Mouse (Mus musculus) cerebral cortex, adult 2 months (tissue): ENCODE measurements around the gene Med12l.

Source experiments
- WGBS: fragments of 180-500 bp; shearing (Covaris S2); methylation state at CpG from one replicate; pipeline ENCODE4 v1.1.7; 2018; 5-methylcytosine and 5-hydroxymethylcytosine counted together

Med12l gene

DNA sequence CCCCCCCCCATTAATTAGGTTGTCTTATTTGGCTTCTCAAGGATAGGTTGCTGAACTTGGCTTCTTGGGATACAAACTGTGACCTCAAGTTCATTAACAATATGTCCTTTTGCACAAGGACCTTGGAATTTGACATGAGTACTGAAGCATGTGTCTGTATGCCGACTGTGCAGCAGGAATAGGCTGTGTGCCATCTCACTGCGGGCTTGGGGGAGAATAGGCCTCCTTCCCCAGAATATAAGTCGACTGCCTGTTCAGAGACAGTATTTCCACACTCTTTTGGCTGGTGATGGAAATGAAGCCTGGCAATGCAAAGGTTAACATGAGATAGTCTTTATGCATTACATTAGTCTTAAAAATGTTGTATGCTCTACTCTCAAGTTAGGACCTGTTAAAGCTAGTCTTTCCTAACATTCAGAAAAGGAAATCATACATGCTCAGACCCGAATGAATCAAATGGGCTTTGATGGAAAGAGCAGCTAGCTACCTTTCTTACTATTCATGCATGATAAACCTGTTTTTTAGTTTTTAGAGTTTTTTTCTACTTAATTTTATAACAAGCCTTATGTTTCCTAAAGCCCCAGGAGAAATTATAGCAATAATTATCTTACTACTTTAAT lies 191.8 kb downstream of the Med12l start:
- 82% methylated on average over 4 of the region's 4 CpGs for WGBS

GRCm38 (mm10) chr3:59203802-59204520 lies 198.3 kb downstream of the Med12l start:
- WGBS = 63% methylated on average over 8 of the region's 8 CpGs

DNA sequence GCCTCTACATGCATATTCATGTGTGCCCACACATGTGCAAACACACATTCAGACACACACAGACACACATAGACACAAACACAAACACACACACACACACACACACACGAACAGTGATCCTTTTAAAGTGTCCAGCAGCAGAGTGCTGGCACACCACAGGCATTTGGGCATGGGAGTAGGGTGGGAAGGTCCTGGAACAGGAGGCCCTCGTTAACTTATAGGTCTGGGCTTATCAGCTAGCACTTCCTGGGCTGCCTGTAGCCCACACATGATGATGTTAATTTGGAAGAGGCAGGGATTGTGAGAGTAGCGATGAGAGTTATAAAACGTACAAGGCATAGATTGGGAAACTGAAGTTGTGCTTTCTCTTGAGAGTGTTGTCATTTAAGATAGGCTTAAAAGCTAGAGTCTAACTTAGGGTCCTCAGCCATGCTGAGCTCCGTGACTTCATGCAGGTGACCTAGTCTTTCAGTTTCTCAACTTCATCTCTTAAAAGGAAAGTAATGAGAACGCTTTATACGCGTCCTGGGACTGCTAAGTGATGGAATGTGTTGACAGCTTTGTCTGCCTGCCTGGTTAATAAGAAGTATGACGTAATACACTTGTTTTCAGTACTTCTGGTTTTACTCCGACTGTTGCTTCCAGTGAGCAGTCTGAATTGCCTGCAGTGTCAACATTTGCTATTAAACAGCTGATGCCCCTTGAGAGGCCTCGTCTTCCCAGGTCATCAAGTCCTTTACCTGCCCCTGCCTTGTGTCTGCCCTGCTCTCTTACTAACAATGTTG lies 199.3 kb downstream of the Med12l start:
- 72% methylated on average over 11 of the region's 11 CpGs for WGBS

GRCm38 (mm10) chr3:59205941-59206340 lies 200.3 kb downstream of the Med12l start:
- 75% methylated on average over 4 of the region's 4 CpGs for WGBS

DNA sequence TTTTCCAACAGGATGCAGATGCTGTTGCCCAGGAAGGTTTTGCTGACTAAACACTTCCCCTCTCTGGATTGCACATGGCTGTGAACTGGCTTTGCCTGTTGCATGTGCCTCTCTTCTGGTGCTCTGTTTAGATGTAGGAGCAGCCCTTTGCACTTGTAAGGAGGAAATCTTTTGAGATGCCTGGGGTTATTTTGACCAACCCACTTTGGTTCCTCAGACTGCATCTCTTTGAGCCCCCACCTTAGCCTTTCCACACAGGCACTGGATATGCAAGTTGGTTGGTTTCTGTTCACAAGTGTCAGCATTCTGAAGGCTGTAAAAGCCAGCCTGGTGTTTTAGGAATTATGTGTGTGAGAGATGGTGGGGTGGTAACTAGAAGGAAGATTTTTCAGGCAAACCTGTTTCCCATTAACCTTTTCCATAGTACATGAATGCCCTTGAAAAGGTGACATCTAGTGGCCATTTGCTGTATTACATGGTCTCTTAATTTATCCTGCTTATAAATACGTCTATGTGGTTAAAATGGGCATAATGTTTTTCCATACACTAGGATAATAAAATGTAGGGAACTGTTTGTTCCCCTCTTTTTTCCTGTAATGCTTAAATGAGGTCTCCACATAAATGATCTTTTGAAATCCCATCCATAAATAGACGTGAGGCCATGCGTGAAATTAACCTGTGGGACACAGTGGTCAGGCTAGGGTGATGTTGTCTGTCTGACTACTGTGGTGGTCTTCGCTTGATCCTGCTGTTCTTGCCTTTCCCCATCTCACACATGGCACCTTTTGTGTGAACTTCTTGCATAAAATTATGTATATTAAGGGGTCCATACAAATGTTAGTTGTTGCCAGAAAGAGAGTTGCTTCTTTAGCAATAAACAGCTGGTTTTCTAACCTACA lies 203.3 kb downstream of the Med12l start:
- 62% methylated on average over 4 of the region's 4 CpGs for WGBS

DNA sequence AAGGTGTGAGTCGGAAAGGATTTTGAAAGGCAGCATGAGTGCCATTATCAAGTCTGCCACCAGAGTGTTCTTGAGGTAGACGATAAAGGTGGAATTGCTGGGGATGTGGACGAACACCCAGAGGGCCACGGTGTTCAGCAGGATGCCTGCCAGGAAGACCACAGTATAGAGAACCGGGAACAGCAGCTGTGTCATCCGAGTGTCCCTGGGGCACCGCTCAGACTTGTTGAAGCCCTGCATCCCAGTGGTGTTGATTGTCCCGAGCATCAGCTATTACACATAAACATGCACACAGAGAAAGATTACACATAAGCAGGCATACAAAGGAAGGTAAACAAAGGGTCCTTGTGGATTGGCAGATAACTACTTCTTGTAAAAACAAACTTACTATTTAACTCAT lies 204.5 kb downstream of the Med12l start:
- WGBS = 73% methylated on average over 8 of the region's 8 CpGs

DNA sequence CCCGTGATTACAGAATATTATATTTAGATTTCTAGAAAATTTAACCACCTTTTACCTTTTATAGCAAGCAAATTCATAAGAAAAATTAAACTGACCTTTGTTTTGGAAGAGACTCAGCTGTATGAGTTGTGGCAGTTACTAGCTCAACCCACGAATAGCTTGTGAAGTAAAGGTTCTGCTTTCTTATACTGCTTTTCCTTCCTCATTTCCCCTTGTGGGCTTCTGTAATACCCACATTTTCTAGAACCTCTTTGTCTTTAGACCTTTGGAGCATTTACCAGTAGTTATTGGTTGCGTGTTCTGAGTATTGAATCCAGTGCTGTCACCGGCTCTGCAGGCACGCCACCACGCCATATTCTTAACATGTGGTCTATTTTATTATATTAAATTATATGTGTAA lies 205.1 kb downstream of the Med12l start, which contains the start of gene P2ry13:
P2ry13 (minus strand) TSS at position 156 of the 400 bp plus-strand sequence.
- WGBS = 90% methylated on average over 6 of the region's 6 CpGs

- 82% methylated on average over 8 of the region's 8 CpGs for WGBS
These were observed 206.2 kb downstream of the Med12l start for GRCm38 (mm10) chr3:59211784-59212183.

GRCm38 (mm10) chr3:59217211-59217610 lies 211.6 kb downstream of the Med12l start:
- 95% methylated on average over 10 of the region's 10 CpGs for WGBS

DNA sequence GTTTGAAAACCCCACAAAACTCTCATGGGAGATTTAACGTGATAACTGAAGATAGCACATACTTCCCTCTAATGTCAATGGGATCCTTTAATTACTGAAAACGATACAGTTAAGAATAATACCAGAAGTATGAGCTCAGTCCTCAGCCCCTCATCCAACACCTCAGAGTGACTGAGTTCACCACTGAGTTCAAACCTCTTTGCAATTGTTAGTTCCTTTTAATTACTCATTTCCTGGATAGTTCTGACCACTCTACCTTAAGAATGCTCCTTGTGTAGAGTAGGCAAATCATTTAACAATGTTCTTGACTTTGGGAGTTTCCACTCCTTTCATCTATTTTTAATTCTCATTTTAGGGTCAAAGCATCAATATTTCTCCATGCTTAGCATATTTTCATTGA lies 213.7 kb downstream of the Med12l start:
- WGBS = 79% methylated on average over 2 of the region's 2 CpGs

DNA sequence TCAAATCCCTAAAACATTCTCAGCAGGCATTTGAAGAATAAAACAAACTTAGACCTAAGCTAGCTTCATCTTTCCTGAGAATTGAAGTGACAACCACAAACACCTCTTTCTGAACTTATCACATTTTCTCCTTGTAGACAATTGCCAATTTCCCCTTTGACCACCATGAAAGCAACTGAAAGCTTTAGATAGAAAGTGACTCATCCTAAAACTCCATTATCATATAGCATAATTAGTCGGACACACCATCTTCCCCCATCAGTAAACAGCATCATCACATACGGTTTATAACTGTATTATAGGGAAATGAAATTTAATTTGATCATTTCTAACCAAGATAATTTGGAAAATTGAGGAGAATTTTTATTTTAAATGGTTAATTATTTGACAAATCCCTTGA lies 216.7 kb downstream of the Med12l start:
- 88% methylated on average over 2 of the region's 2 CpGs for WGBS

DNA sequence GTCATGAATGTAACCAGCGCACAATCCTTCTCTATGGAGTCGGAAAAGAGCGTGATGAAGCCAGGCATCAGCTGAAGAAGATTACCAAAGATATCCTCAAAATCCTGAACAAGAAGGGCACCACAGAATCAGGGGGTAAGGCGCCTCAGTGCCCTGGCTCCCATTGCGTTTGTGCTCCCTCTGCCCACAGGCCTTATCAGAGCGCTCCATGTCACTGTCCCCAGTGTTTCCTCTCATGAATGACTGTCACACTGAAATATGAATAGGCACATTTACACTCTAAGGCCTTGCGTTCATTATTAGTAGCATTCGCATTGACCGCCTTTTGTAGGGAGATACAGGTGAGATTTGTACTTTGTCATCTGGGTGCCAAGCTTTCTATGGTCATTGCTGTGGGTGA lies 222.1 kb downstream of the Med12l start:
- 95% methylated on average over 9 of the region's 9 CpGs for WGBS

- WGBS = 27% methylated on average over 10 of the region's 10 CpGs
These were observed 223.3 kb downstream of the Med12l start for GRCm38 (mm10) chr3:59228730-59229551.

GRCm38 (mm10) chr3:59230912-59231311 lies 225.3 kb downstream of the Med12l start:
- WGBS = 49% methylated on average over 3 of the region's 3 CpGs

DNA sequence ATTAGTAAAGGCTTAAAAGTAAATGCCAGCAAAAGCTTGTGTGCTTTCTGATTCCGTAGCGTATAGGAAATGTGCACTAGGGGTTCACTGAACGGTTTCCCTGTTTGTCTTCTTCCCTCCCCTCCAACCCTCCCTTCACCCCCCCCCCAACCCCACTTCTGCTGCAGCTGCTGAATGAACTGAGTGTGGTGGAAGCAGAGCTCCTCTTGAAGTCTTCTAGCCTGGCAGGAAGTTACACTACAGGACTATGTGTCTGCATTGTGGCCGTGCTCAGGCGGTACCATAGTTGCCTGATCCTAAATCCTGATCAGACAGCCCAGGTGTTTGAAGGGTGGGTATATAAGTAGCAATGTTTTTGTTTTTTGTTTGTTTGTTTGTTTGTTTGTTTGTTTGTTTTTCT lies 229.3 kb downstream of the Med12l start:
- WGBS = 64% methylated on average over 5 of the region's 5 CpGs

DNA sequence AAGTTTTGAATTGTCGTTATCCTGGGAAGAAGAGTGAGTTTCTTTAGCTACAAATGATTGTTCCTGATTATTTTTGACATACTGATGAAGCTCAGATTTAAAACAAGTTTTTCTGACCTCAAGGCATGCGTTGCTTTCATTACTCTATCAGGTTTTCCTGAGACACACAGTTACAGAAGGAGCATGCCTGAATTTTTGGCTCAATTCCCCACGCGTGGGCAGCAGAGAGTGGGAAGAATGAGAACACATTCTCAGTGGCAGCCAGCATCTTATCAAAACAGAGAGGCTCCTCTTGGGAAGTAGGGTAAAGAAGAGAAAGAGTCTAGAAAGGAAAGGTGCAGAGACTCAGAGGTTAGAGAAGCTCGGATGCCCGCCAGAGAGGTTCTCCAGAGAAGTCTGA lies 237.8 kb downstream of the Med12l start:
- 35% methylated on average over 6 of the region's 6 CpGs for WGBS

DNA sequence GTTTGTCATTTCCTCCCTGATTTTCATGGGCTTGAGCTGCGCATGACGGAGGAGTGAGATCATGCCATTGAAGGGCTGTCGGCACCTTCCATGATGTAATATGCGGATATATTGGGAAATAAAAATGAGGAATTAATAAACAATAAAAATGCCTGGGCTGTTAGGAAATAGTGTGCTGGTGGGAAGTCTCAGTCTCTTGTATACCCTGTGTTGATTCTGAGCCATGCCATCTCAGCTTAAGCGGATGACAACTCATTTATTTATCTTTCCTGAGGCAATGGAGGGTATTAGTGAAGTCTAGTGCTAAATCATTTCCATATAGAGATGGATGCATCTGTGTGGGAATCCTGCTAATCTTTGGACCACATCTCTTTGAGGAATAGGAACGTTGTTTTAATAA lies 242.4 kb downstream of the Med12l start:
- 94% methylated on average over 6 of the region's 6 CpGs for WGBS

- WGBS = 100% methylated on average over 1 of the region's 1 CpGs
These were observed 244.8 kb downstream of the Med12l start for GRCm38 (mm10) chr3:59250454-59250853.

- WGBS = 68% methylated on average over 20 of the region's 20 CpGs
These were observed 252.4 kb downstream of the Med12l start for GRCm38 (mm10) chr3:59257740-59258664.

DNA sequence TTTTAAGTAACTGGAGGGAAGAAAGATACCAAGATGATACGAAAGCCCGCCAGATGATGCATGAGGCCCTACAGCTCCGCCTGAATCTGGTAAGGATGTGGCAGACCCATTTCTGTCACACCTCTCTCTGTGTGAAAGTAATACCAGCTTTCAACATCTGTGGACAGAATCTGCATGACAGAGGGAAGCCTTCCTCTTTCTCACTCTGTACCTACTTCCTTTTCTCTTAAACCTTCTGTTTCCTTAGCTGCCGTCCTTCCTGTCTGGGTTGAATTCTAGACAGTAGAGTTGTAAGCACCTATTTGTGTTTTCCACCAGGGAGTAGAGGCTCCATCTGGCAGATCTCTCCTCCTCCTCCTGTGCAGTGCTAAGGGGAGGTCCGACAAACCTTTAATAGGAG lies 255.1 kb downstream of the Med12l start:
- 64% methylated on average over 5 of the region's 5 CpGs for WGBS
